Mouse (Mus musculus): Measurements from ENCODE around the gene Olfr1324. TPM values are rescaled to one million over a fixed set of nuclear protein-coding genes. Genes with fewer than 3 reads are reported as not detected.
"Not testable (repeated sequence)": the region's sequence is repeated elsewhere in the genome, so short reads cannot be mapped to it uniquely, and the experiment has no call there.

Olfr1324 gene
- not detected for total RNA-seq (2021)
- long read RNA-seq, result 0 reads

DNA sequence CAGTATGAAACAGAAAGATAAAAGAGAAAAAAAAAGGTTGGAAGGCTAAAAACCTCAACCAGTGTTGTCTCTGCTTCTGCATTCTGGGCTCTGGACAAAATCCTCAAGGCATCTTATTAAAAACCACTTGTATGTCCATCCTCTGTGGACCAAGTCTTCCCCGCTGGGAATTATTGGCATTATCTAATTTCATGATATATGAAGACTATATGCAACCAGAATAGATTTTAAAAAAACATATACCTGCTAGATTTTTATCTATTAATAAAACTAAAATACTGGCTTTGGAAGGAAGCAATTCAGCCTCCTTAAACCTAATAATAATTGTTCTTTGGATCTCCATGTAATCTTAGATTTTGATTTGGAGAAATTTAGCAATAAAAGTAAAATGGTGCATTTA lies at the start of gene Olfr1324:
Olfr1324 (minus strand) TSS at position 101 of the 400 bp plus-strand sequence.
- no peak for DNase-seq (ENCODE audit: low spot score in 2 of 2)

DNA sequence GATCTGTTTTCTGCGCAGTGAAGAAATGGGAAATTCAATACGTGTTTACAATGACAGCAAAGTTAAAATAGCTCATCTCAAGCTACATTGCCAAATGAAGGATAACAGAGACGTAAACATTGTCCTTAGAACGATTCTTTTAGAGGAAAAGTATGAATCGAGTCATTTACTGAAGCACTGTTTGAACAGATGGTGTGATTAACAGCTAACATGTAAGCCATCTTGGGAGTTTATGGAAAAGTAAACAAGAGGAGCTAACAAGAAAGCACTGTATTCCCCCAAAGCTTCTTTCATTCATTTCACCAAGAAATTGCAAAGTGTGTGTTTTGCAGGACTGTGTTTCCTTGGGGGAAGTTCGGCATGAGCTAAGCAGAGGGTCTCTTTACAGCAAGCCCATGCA lies 42.0 kb upstream of the Olfr1324 start:
- DNase-seq (ENCODE audit: low spot score in 2 of 2), result not testable (repeated sequence)

DNA sequence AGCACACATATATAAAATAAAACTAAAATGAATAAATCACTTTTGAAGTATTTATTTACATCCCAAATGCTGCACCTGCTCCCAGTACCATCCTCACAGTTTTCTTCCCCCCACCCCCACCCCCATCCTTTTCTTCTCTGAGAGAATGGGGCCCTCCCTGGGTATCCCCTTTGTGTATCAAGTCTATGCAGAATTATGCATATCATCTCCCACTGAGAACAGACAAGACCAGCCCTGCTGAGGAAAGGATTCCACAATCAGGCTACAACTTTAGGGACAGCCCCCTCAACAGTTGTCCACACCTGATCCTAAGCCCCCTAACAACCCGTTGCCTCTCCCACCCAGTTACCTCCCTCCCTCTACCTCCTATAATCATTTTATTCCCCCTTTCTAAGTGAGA lies 27.8 kb upstream of the Olfr1324 start:
- DNase-seq (ENCODE audit: low spot score in 2 of 2), result no peak

DNA sequence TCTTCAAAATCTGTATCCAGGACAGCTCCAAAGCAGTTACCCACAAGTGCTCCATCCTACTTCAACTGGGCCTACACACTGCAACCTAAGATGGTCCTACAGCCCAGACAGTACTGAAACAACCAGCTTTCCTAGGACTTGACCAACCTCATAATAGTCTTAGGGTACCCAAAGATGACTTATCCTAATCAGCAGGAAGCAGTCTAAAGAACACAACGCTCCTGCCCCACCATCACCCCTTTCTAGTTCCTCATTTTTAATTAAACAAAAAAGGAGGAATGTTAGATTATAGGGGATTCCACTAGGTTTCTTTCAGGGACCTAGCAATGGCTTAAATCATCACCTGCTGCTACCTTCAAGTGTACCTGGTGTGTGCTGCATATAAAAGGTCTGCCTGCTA lies 15.1 kb upstream of the Olfr1324 start:
- no peak for DNase-seq (ENCODE audit: low spot score in 2 of 2)

DNA sequence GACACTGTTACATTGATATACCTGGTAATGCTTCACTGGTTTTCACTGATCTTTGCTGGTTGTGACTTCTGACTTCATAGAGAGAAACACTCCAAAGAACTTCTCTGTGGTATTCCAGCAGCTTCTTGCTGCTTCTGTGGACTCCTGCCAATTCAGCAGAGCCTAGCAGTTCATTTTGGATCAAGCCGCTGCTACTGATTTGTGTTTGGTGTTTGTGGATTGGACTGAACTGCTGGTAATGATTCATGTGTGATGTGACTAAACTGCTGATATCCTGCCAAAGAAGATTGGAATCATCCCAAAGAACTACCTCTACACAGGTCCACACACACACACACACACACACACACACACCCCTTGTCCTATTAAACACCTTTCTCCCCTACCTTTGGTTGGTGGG lies 14.4 kb upstream of the Olfr1324 start:
- no peak for DNase-seq (ENCODE audit: low spot score in 2 of 2)

DNA sequence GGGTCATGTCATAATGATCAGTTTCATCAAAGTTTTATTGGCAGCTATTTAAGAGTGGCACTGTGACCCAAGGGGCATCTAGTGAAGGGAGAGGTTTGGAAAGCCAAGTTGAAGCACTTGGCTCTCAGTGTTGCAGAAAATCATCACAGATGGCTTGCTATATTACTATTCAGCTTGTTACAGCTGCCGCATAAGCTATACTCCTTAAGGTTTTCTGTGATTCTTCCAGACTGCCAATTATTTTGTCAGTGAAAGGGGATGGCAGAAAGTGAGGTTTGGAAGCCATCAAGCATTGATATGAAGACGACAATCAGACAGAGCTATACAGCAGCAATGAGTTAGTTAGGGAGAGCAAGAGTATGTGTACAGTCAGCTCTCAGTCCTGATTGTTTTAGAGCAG lies 4.2 kb upstream of the Olfr1324 start:
- no peak for DNase-seq (ENCODE audit: low spot score in 2 of 2)

DNA sequence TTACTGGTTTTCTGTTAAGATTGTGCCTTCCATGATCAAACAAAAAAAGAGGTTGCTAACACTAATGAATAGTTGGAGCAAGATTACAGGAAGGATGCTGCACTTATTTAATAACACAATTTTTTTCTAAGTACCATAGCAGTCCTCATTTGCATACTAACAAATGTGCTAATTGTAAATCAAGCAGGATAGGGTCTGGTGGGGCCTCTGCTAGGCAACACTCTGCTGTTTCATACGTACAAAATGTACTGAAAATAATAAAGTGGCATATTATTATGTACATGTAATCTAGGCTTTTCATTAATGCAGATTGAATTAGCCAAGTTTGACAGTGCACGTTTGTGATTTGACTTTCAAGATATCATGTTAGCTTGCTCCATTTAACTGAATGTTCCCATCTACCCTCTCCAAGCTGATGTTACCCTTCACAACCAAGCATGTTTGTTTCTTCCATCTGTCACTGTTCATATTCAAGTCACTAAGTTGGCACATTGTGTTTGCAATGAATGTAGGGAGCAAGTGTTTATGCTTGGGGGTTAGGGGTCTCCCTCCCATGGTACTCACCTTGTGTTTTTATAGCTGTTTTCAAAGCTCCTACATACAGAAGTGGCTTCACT lies 478 bp downstream of the Olfr1324 start:
- no peak for DNase-seq (ENCODE audit: low spot score in 2 of 2)

DNA sequence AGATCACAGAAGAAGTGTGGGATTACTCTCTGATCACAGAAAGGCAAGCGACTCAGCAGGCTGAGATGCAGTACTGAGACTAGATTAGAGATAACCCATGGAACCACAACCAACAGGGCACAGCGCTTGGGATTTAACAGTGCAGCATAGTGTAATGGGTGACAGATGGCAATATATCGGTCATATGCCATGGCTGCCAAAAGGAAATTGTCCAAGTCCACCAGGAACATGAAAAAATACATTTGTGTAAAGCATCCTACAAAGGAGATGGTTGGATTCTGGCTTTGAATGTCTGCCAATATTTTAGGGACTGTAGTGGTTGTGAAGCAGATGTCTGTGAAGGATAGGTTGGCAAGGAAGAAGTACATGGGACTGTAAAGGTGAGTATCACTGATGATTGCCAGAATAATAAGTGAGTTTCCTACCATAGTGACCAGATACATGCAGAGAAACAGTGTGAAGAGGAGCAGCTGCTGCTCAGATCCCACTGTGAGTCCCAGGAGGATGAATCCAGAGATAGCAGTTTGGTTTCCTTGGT lies 2.3 kb downstream of the Olfr1324 start:
- DNase-seq (ENCODE audit: low spot score in 2 of 2), result peak in 1 of 2 experiments; percentile 5

DNA sequence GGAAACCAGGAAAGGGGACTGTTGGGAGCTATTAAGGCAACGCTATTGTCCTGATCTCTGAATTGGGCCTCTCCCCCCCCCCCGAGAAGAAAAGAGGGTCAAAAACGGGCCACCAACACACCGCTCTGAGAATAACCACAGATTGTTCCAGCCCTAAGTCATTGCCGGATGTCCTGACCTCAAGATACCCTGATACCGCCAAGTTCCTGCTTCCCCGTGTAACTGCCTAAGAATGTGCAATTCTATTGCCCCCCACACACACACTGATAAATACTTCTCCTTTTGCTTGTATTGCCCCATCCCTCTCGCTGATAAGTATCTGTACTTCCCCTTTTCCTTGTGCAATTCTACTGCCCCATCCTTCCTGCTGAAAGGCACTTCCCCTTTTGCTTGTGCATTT lies 17.9 kb downstream of the Olfr1324 start:
- not testable (repeated sequence) for DNase-seq (ENCODE audit: low spot score in 2 of 2)

DNA sequence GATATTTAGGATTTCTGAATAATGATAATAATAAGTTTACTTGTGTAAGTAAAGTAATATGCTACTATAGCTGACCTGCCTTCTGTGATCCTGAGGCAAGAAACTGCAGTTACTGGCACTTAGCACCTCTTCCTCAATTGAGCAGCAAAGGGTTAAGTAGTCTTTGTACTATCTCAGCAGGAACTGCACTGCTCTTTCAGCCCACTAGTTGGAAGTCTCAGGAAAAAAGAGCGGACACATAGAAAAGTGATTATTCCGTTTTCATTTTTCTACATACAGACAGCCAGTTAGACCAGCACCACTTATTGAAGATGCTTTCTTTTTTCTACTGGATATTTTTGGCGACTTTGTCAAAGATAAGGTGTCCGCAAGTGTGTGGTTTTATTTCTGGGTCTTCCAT lies 37.7 kb downstream of the Olfr1324 start:
- not testable (repeated sequence) for DNase-seq (ENCODE audit: low spot score in 2 of 2)

DNA sequence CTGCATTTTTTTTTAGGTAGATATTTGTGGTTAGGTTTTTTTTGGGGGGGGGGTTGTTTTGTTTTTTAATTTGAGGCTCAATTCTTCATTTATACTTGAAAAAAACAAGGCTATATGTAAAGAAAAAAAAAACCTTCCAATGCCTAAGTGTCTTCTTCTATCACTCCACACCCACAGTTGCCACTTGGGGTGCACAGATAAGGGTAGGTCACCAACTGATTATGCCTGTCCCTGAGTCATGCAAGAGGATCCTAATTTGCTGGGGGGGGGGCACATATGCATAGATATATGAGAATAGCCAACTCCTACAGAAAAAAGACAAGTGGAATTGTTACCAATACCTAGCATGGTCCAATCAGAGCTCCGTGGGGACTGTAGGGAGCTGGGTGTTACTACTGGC lies 53.3 kb downstream of the Olfr1324 start:
- no peak for DNase-seq (ENCODE audit: low spot score in 2 of 2)

Data from layer of hippocampus, postnatal 10 days (tissue).